Mouse (Mus musculus): ENCODE results near the gene Tmeff2. TPM values are rescaled to one million over a fixed set of nuclear protein-coding genes. Genes with fewer than 3 reads are reported as not detected.

Gene Tmeff2
- total and polyA plus RNA-seq, 2 experiments from 2014 or later: 37.8 to 62.1 TPM

- H3K4me3 ChIP-seq (ENCODE audit: low read length): no peak overlapping the region
- H3K9ac ChIP-seq (replicated peaks; ENCODE audit: low read length): no peak overlapping the region
- WGBS: 91% methylated on average over 2 of the region's 2 CpGs
- ATAC-seq (no peak), DNase-seq (ENCODE audit: low spot score) (no peak)
- no peak overlapping the region for H3K27ac ChIP-seq
- no peak for TF ChIP-seq CTCF (IDR thresholded peaks at IDR 0.05; ENCODE audit: low read depth)
- H3K36me3 ChIP-seq (ENCODE audit: insufficient read depth, low read length): no peaks in the 10 kb centered on the region
- H3K4me2 ChIP-seq (ENCODE audit: low read depth, low read length): no peak overlapping the region
- H3K27me3 ChIP-seq (ENCODE audit: insufficient read depth, low read length): no peaks in the 10 kb centered on the region
- no peaks in the 10 kb centered on the region for H3K4me1 ChIP-seq (ENCODE audit: insufficient read depth, low read length)
- no peaks in the 10 kb centered on the region for H3K9me3 ChIP-seq (ENCODE audit: low read length)
Observed at GRCm38 (mm10) chr1:51117830-51118229, 217.4 kb downstream of the Tmeff2 start.

GRCm38 (mm10) chr1:51125671-51126424 is 225.4 kb downstream of the Tmeff2 start:
- no peak for TF ChIP-seq CTCF (IDR thresholded peaks at IDR 0.05; ENCODE audit: low read depth)
- no peaks in the 10 kb centered on the region for H3K36me3 ChIP-seq (ENCODE audit: insufficient read depth, low read length)
- H3K4me2 ChIP-seq (ENCODE audit: low read depth, low read length): no peak overlapping the region
- H3K9me3 ChIP-seq (ENCODE audit: low read length): no peaks in the 10 kb centered on the region
- no peaks in the 10 kb centered on the region for H3K27me3 ChIP-seq (ENCODE audit: insufficient read depth, low read length)
- H3K4me3 ChIP-seq (ENCODE audit: low read length): no peak overlapping the region
- H3K9ac ChIP-seq (replicated peaks; ENCODE audit: low read length): no peak overlapping the region
- peak; percentile 68 for ATAC-seq
- WGBS: 33% methylated on average over 10 of the region's 10 CpGs
- H3K4me1 ChIP-seq (ENCODE audit: insufficient read depth, low read length): no peaks in the 10 kb centered on the region
- no peak overlapping the region for H3K27ac ChIP-seq
- DNase-seq (ENCODE audit: low spot score): peak; percentile 12

GRCm38 (mm10) chr1:51126425-51126765 is 225.9 kb downstream of the Tmeff2 start:
- WGBS: 53% methylated on average over 5 of the region's 5 CpGs
- no peaks in the 10 kb centered on the region for H3K9me3 ChIP-seq (ENCODE audit: low read length)
- no peak overlapping the region for H3K4me2 ChIP-seq (ENCODE audit: low read depth, low read length)
- H3K27ac ChIP-seq: no peak overlapping the region
- DNase-seq (ENCODE audit: low spot score) (no peak), ATAC-seq (no peak)
- H3K4me1 ChIP-seq (ENCODE audit: insufficient read depth, low read length): no peaks in the 10 kb centered on the region
- no peak for TF ChIP-seq CTCF (IDR thresholded peaks at IDR 0.05; ENCODE audit: low read depth)
- no peak overlapping the region for H3K4me3 ChIP-seq (ENCODE audit: low read length)
- no peak overlapping the region for H3K9ac ChIP-seq (replicated peaks; ENCODE audit: low read length)
- H3K27me3 ChIP-seq (ENCODE audit: insufficient read depth, low read length): no peaks in the 10 kb centered on the region
- no peaks in the 10 kb centered on the region for H3K36me3 ChIP-seq (ENCODE audit: insufficient read depth, low read length)

GRCm38 (mm10) chr1:51136792-51137191 is 236.3 kb downstream of the Tmeff2 start:
- no peak overlapping the region for H3K4me2 ChIP-seq (ENCODE audit: low read depth, low read length)
- ATAC-seq (no peak), DNase-seq (ENCODE audit: low spot score) (no peak)
- 86% methylated on average over 2 of the region's 2 CpGs for WGBS
- no peak overlapping the region for H3K27ac ChIP-seq
- no peaks in the 10 kb centered on the region for H3K4me1 ChIP-seq (ENCODE audit: insufficient read depth, low read length)
- no peak overlapping the region for H3K9ac ChIP-seq (replicated peaks; ENCODE audit: low read length)
- H3K27me3 ChIP-seq (ENCODE audit: insufficient read depth, low read length): no peaks in the 10 kb centered on the region
- H3K4me3 ChIP-seq (ENCODE audit: low read length): no peak overlapping the region
- H3K9me3 ChIP-seq (ENCODE audit: low read length): no peaks in the 10 kb centered on the region
- H3K36me3 ChIP-seq (ENCODE audit: insufficient read depth, low read length): no peaks in the 10 kb centered on the region
- no peak for TF ChIP-seq CTCF (IDR thresholded peaks at IDR 0.05; ENCODE audit: low read depth)

- no peaks in the 10 kb centered on the region for H3K9me3 ChIP-seq (ENCODE audit: low read length)
- no peak for TF ChIP-seq CTCF (IDR thresholded peaks at IDR 0.05; ENCODE audit: low read depth)
- ATAC-seq (no peak), DNase-seq (ENCODE audit: low spot score) (no peak)
- 90% methylated on average over 10 of the region's 10 CpGs for WGBS
- H3K36me3 ChIP-seq (ENCODE audit: insufficient read depth, low read length): no peaks in the 10 kb centered on the region
- no peak overlapping the region for H3K4me3 ChIP-seq (ENCODE audit: low read length)
- no peaks in the 10 kb centered on the region for H3K27me3 ChIP-seq (ENCODE audit: insufficient read depth, low read length)
- H3K4me1 ChIP-seq (ENCODE audit: insufficient read depth, low read length): no peaks in the 10 kb centered on the region
- no peak overlapping the region for H3K27ac ChIP-seq
- H3K9ac ChIP-seq (replicated peaks; ENCODE audit: low read length): no peak overlapping the region
- H3K4me2 ChIP-seq (ENCODE audit: low read depth, low read length): no peak overlapping the region
Observed at GRCm38 (mm10) chr1:51139605-51140004, 239.2 kb downstream of the Tmeff2 start.

- no peak overlapping the region for H3K4me2 ChIP-seq (ENCODE audit: low read depth, low read length)
- WGBS: 95% methylated on average over 1 of the region's 1 CpGs
- DNase-seq (ENCODE audit: low spot score): no peak
Observed at GRCm38 (mm10) chr1:51141381-51141780, 240.9 kb downstream of the Tmeff2 start.

GRCm38 (mm10) chr1:51142729-51143128 is 242.3 kb downstream of the Tmeff2 start:
- no peak overlapping the region for H3K9ac ChIP-seq (replicated peaks; ENCODE audit: low read length)
- no peaks in the 10 kb centered on the region for H3K9me3 ChIP-seq (ENCODE audit: low read length)
- H3K4me3 ChIP-seq (ENCODE audit: low read length): no peak overlapping the region
- no peaks in the 10 kb centered on the region for H3K4me1 ChIP-seq (ENCODE audit: insufficient read depth, low read length)
- no peak overlapping the region for H3K27ac ChIP-seq
- H3K36me3 ChIP-seq (ENCODE audit: insufficient read depth, low read length): no peaks in the 10 kb centered on the region
- no peak for DNase-seq (ENCODE audit: low spot score)
- no peak overlapping the region for H3K4me2 ChIP-seq (ENCODE audit: low read depth, low read length)
- H3K27me3 ChIP-seq (ENCODE audit: insufficient read depth, low read length): no peaks in the 10 kb centered on the region
- WGBS: 95% methylated on average over 3 of the region's 3 CpGs
- no peak for TF ChIP-seq CTCF (IDR thresholded peaks at IDR 0.05; ENCODE audit: low read depth)
- ATAC-seq: no peak

More at GRCm38 (mm10) chr1:51141381-51141780, 240.9 kb downstream of the Tmeff2 start:
- Histone ChIP-seq H3K9me3 (ENCODE audit: low read length) (no peaks in the 10 kb centered on the region), H3K36me3 (ENCODE audit: insufficient read depth, low read length) (no peaks in the 10 kb centered on the region), H3K27me3 (ENCODE audit: insufficient read depth, low read length) (no peaks in the 10 kb centered on the region), H3K27ac (no peak overlapping the region), H3K4me1 (ENCODE audit: insufficient read depth, low read length) (no peaks in the 10 kb centered on the region), H3K9ac (replicated peaks; ENCODE audit: low read length) (no peak overlapping the region), H3K4me3 (ENCODE audit: low read length) (no peak overlapping the region)
- ATAC-seq: no peak
- TF ChIP-seq CTCF (IDR thresholded peaks at IDR 0.05; ENCODE audit: low read depth): no peak

Data from hindbrain, postnatal 0 days (tissue).